Mouse (Mus musculus) spleen, adult 2 months (tissue): ENCODE results near the gene Gm43720.

Source experiments
- CTCF ChIP-seq: fragments of 200-500 bp; IDR thresholded peaks from 2 replicates; pipeline ENCODE4 v1.5.1; 2011; ENCODE audit warnings: mild to moderate bottlenecking, inconsistent platforms; ENCODE audit not compliant: insufficient read depth, insufficient read length, insufficient replicate concordance; ENCODE audit errors: extremely low read depth
- POLR2A ChIP-seq: fragments of 200-500 bp; IDR thresholded peaks from 2 replicates; pipeline ENCODE4 v1.6.1; 2011; ENCODE audit warnings: low read depth, low read length, inconsistent platforms

GRCm38 (mm10) chr5:138256094-138256467 lies 23.7 kb downstream of the Gm43720 start:
- no peak for TF ChIP-seq POLR2A
- TF ChIP-seq CTCF = no peak
